Mouse (Mus musculus): ENCODE measurements around the gene Med17. TPM values are rescaled to one million over a fixed set of nuclear protein-coding genes. Genes with fewer than 3 reads are reported as not detected.
"Not testable (repeated sequence)": the region's sequence is repeated elsewhere in the genome, so short reads cannot be mapped to it uniquely, and the experiment has no call there.

Med17 gene
- 41.2 and 41.4 TPM in 2 replicates for polyA plus RNA-seq (2015; fragmentation: Nextera tagmentation; extraction: Ambion mirVana)

DNA sequence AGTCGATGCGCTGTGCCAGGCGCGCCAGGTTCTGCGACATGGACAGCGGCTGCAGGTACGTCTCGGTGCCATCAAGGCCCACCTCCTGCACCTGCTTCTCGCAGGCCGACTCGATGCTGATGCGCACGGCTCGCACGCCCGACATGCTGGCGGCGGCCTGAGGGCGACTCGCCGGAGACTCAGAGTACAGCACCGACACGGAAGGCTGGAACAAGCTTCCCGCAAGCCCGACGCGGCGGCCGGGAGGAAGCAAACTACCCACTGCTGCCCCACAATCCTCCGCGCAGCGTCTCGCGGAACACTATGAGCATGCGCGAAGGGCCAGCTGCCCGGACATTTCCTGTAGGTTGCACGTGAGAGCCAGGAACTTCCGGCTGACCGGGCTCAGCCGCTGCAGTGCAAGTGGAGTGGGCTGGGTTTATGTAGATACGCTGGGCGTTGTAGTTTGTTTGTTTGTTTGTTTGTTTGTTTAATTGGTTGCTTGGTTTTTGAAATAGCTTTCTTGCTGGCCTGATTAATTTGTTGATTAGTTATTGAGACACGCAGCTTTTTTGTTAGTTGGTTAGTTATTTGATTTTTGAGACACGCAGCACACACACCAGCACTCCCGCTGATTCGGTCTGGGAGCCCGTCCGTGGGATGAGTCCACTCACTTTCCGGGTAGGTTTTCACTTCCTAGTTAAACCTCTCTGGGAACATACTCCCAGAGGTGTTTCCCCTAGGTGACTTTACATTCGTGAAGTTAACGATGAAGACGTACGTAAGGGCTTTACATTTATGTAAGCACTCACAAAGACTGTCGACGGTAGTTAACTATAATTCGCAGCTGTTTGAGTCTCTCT, at the start of gene Med17:
Gene Med17, minus strand, starts transcription at position 283 of the 842 bp plus-strand sequence.
- DNase-seq (ENCODE audit: low spot score) = peak; percentile 95

DNA sequence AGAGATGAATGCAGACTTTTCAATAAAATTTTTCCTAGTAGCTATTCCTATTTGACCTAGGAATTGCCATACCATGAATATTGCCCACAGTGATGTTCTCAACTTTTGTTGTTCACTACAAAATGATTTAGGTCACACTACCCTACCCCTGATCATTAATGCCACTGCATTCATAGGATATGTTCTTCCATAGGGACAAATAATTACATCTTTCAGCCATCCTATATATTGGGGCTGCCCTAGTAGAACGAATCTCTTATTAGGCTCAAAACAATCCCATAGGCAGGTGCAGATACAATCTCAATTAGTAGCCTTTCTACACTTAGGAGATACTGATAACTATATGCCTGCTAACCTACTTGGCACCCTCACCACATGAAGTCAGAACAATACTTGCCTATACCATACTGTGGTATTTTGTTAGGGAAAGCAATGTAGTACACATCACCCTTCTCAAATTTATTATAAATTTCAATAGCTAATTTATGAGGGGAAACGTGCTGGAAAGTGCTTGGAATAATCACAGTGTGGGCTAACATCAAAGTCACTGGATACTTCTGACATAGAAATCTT, 38.5 kb upstream of the Med17 start:
- DNase-seq (ENCODE audit: low spot score) = no peak

DNA sequence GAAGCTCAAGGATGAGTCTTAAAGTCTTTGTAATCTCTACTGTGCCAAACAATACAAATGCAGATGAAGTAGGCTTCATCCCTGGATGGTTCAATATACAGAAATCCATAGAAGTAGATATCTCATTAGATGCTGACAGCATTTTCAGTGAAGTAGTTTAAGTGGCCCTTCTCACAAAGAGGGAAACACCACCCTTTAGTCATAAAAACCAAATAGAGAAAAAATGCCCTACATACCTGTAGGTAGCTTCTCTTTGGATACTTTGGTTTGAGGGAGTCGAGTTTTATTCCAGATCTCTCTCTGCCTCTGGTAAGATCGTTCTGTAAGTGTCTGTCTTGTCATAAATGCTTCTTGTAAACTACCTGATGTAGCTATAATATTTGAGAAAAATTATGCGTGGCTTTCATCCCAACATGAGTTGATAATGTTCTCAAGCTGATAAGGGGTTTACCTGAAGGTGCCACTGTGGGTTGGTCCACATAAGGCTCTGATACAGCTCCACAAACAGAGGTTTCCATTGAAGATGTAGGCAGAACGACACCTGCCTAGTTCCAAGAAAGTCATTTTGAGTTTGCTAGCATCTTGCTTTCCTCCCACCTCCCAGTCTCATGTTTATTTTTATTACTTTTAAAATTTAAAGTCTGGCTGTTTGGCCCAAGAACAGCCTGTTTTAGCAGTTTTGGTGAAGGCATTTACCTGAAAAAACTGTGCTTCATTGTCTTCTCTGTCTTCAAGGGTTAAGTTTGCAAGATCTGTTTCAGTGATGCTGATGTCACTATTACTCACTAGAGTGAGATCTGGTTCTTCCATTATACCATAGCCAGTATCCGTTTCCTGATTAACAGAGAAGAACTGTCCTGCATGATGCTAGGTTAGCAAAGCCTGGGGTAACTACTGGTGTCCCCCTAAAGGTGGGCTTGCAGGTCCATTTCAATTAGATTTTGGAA, 37.8 kb upstream of the Med17 start:
- no peak for DNase-seq (ENCODE audit: low spot score)

DNA sequence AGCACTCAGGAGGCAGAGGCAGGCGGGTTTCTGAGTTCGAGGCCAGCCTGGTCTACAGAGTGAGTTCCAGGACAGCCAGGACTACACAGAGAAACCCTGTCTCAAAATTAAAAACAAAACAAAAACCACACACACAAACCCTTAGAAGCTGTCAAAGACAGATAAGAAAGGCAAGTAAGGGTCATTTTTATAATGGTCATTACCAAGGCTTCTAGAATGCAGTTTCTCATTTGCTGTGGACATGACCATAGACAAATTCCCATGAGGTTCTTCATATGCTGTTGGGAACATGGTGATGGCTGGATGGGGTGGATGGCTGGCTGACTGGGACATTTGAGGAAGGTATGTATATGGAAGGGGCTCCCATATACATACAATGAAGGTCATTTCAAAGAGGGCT, 36.6 kb upstream of the Med17 start:
- not testable (repeated sequence) for DNase-seq (ENCODE audit: low spot score)

DNA sequence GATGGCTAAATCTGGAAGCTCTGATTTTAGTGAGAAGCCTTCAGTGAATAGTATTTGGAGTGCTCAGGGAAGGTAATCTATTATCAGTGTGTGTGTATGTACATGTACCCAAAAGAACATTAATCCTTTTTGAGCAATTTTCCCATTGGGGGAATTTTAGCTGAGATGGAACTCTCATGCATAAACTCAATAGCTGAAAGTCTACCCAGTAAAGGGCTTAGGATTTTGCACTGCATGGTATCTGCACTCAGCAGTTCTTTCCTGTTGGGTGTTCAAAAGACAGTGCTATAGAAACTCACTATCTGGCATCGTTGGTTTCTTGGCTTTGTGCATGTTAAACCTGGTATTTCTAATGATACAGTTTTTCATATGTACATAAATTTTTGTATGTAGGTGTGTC, 34.9 kb upstream of the Med17 start:
- DNase-seq (ENCODE audit: low spot score) = no peak

DNA sequence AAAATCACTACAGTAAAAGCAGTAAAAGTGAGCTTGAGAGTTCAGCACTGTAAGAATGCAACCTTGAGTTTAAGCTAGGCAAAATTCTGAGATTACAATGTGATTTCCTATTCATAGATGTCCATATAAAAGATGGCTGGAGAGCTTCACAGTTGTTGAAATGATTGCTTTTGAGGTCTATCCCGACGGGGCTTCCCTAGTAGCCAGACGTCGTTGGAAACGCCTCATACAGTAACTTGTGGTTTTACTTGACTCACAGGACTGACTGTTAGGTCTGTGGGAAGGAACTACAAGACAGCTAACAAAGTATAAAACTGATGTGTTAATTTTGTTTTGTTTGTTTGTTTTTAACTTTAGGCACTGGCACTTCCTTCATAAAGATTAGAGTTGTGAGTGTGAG, 33.9 kb upstream of the Med17 start:
- DNase-seq (ENCODE audit: low spot score) = no peak

DNA sequence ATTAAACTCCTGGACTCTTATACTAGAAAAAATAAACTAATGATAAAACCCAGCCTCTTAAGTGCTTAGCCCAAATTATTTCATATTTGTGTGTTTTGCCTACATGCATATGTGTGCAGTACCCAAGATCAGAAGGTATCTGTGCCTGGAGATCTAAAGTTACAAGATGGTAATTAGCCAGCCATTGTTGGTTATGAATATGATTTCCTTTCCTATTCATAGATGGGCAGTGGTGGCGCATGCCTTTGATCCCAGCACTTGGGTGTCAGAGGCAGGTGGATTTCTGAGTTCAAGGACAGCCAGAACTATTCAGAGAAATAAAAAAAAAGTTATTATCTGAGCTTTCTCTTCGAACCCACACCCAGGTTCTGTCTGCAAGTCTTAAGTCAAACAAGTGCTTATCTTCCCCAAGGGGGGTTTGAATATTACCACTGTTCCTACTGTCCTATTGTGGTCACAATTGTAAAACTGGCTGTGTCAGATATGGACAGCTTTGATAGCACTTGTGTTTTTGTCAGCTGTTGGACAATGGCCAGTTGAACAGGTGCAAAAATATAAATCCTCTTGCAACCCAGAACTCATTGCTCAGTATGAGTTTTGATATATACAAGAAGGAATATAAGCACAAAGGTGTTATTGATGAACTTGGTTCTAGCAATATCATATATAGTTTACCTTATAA, 32.5 kb upstream of the Med17 start:
- DNase-seq (ENCODE audit: low spot score) = no peak

DNA sequence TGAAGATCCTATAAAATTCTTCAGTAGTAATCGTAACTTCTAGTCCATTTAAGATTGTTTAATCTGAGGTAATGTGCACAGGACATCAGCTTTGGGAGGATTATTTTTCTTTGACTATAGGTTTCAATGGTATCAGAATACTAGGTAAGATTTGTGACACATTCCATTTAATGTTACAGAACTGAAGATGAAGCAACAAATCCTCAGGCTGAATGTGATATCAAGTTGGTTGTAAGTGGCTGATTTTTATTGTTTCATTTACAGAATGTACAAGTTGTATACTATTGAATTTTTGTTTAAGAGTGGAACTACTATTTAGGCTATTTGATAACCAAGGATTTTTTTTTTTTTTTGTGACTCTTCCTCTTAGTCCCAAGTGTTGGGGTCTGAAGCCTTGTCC, 30.4 kb upstream of the Med17 start:
- DNase-seq (ENCODE audit: low spot score) = no peak

DNA sequence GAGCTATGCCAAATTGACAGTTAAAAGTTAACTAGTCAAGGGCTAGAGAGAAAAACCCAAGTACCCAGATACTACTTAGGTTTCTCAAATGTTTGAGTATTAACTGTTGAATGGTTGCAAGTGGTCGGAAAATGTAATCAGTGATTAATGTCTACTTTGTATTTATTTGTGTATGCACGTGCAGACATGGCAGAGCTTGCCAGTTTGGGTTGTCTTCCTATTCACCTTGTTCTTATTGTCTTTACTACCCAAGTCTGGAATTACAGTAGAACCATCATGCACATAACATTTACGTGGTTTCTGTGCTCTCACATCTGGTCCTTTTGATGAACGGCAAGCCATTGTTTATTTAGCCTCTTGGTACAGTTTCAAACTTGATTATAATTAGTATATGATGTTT, 29.7 kb upstream of the Med17 start:
- no peak for DNase-seq (ENCODE audit: low spot score)

DNA sequence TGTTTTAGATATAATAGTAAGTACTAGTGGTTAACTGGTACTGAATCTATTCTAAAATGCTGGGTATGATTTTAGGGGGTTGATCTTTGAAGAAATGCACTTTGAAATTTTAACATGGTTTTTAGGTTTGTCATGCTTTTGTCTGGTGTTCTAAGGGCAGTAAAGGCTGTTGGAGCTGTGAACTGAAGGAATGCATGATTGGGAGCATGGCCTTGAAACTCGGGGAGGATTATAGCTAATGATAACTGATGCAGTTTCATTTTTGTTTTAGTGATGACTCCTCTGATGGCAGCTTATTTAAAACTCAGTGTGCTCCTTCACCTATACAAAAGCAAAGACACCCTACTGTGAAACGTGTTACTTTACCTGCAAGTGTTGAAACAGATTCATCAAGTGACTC, 28.5 kb upstream of the Med17 start:
- no peak for DNase-seq (ENCODE audit: low spot score)

DNA sequence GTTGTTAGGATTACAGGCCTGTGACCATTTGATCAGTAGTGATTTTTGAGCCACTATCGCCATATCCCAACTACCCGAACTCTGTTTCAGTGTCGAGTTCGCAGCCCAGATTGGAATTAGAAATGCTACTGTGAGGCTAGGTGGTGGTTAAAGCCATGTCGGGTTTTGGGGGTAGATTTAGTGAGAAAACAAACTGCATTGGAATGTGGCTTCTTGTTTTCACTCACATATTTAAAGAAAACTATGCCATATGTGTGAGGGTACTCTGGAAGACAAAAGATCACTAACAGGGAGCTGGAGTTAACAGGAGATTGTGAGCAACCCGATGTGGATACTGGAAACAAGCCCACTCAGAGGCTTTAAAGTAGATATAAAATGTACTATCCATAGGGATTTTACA, 27.5 kb upstream of the Med17 start:
- DNase-seq (ENCODE audit: low spot score) = no peak

DNA sequence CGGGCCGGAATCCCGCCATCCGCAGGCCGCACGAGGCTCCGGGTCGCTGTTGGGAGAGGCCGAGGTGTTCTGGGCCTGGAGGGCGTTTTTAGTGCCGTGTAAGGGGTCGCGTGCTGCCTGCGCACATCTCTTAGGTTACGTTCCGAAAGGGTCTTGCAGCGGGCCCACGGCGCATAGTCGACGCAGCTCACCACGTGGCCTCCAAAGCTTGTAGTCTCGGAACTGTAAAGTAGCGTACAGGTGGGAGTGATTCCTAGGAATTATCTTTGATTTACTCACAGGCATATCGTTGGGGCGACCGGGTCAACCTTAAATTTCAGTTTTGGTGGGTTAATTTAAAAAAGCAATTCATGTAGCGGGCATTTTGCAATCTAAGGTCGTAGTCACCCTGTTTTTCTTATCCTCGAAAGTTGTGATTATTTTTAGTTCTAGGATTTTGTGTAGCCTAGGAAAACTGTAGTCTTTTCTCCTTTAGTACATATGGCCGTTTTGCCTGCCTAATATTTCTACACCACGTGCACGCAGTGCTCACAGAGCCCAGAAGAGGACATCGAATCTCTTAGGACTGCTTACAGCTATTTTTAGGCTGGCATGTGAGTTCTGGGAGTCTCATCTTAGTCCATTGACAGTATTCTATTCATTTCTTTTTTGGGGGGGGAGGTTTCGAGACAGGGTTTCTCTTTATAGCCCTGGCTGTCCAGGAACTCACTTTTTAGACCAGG, 26.8 kb upstream of the Med17 start, which contains the start of gene 4931406C07Rik:
Gene 4931406C07Rik, minus strand, starts transcription at position 51 of the 722 bp plus-strand sequence.
- DNase-seq (ENCODE audit: low spot score) = no peak

DNA sequence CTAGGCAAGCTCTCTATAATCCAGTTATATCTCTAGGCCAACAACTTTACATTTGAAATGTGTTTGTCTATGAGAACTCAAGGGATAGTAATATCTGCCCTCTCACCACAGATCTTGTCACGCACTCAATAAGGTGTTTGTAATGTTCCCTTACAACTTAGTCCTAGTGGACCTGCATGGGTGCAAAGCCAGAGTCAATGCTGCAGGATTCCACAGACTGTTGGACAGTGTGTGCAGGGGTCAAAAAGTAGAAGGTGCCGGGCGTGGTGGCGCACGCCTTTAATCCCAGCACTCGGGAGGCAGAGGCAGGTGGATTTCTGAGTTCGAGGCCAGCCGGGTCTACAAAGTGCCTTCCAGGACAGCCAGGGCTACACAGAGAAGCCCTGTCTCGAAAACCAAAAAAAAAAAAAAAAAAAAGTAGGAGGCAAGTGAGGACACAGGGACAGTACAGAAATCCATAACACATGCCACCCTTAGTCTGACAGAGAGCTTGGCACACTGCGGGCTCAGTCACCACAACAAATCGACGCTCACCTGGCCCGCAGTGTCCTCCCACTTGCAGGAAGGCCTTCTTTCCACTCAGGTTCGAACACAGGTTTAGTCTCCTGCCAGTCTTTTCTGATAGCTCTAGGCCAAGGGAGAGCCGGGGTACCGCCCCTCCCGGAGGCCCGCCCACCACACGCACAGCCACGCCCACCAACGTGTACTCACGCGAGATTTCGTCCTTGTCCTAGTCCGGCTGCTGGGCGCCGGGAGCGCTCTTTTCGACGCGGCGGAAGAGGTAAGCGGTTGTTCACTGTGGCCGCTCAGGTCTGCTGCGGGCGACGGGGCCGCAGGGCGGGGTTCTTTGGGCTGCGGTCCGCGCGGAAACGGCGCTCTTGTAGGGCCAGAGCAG, 26.0 kb upstream of the Med17 start, which contains the start of gene Taf1d:
Gene Taf1d, plus strand, starts transcription at position 712 of the 895 bp plus-strand sequence.
- DNase-seq (ENCODE audit: low spot score) = peak; percentile 95

DNA sequence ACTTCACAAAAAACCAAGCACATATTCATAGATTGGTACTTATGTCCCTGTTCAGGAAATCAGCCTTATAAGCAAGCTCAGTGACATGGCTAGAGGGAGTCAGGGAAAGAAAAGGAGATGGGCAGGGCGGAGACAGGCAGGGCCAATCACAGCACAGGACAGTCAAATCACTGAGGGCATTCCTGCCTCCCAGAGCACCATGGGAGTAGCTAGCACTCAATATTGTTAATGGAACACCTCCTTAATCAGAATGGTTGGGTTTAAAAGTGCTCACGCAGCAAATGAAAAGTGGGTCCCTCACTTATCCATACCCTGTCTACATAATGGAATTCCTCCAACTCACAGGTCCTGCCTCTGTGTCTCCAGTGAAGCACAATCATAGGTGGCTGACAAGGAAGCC, 23.1 kb upstream of the Med17 start:
- DNase-seq (ENCODE audit: low spot score) = no peak

DNA sequence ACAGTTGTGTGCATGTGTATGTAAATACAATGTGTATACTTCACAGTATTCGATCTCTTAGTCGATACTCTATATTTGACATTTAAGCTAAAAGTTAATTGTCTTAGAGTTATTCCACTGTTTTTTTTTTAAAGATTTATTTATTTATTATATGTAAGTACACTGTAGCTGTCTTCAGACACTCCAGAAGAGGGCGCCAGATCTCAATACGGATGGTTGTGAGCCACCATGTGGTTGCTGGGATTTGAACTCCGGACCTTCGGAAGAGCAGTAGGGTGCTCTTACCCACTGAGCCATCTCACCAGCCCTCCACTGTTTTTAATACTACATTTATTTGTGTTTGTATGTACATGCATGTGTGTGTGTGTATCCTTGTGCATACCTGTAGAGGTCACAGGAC, 22.3 kb upstream of the Med17 start:
- not testable (repeated sequence) for DNase-seq (ENCODE audit: low spot score)

DNA sequence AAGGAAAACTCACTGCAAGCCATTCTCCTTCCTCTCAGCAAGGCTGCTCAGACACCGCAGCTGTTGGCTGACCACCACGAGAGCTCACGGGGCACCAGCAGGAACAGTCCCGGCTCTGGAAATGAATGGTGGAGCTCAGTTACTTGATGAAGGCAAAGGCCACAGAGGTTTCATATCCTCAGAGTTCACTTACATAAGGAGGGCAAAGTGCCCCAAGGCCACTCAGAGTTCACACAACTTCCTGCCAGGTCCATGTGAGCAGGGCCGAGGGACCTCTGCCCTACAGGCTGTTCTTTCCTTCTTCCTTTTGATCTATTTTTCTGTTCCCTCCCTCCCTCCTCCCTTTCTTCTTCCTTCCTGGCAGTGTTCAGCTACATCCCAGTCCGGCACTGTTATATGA, 21.7 kb upstream of the Med17 start:
- no peak for DNase-seq (ENCODE audit: low spot score)

DNA sequence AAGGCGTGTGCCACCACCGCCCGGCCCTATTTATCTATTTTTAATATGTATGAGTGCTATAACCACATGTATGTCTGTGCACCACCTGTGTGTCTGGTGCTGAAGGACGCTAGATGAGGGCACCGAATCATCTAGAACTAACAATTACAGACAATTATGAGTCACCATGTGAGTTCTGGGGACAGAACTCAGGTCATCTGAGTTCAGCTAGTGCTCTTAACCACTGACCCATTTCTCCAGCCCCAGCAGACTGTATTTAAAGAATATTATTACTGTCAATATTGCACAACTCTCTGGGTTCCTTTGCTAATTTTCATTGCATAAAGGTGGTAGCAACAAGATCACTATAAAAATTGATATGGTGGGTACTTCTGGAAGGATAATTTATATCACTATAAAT, 20.3 kb upstream of the Med17 start:
- no peak for DNase-seq (ENCODE audit: low spot score)

DNA sequence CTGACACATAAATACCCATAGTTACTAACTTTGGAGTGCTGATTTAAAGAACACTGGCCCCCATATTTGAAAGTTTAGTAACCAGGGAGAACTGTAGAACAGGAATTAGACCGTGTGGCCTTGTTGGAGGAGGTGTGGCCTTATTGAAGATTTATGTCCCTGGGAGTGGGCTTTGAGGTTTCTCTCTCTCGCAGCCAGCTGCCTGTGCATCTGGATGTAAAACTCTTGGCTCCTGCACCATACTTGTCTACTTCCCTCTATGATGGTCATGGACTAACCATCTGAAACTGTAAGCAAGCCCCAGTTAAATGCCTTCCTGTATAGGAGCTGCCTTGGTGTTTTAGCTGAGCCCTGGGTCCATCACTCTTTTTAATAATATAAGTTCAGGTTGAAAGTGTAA, 18.7 kb upstream of the Med17 start:
- no peak for DNase-seq (ENCODE audit: low spot score)

DNA sequence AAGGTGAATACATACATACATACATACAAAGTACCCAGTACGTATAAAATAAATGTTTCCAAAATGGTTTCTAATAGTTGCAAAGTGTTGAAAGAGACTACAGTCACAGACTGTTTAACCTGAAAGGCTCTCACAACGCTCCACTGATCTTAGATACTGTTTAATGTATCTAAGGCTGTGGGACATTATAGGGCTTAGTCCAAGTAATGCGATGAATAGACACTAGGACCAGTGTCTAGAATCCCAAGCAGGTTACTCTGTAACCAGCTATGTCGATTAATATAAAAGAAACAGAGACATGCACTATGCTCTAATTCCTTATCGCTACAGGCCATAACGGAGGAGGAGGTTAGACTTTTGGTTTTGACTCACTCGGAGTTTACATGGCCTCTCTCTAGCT, 17.4 kb upstream of the Med17 start:
- no peak for DNase-seq (ENCODE audit: low spot score)
